Mouse (Mus musculus): Measurements from ENCODE around the gene Trip12. TPM values are rescaled to one million over a fixed set of nuclear protein-coding genes. Genes with fewer than 3 reads are reported as not detected.

The Trip12 gene
- total RNA-seq, 2 experiments from 2014 or later = 233 to 236 TPM

DNA sequence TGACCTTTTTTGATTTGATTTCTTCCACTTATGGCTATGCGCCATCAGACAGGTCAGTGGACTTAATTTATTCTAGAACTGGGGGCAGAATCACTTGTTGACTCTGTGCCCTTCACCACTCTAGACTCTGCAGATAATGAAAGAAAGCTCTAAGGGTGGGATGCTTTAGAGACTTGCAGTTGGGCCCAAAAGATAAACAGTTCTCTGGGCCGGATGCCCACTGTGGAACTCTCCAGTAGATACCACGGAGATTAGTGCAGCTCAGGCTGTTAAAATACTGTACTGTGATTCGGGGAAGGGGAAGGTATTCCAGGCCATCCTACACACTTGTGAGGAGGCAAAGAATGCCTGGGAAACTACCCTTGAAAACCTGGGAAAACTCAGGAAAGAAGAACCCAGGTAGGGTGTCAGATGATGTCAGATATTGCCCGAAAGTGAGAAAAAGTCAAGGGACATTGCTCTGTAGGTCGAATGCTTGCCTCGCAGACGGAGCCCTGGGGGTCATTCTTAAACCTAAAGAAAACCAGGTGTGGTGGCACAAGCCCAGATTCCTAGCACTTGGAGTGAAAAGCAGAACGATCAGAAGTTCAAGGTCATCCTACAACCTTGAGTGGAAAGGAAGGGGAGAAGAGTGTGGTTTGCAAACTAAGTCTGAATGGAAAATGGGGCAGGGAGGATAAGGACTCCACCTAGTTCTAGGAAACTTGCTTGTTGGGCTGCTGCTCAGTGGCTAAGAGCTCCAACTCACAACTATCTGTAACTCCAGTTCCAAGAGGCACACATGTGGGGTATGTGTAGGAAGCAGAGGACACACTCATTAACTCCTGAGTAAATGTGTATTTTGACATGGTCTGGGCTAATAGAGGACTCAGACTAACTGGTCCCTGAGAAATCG lies 20.3 kb upstream of the Trip12 start:
- no peak for DNase-seq
- intact Hi-C loops (cut with DNase I) = no loop called here

GRCm38 (mm10) chr1:84859597-84859996 lies 19.3 kb upstream of the Trip12 start:
- intact Hi-C loops (cut with DNase I) = no loop called here

DNA sequence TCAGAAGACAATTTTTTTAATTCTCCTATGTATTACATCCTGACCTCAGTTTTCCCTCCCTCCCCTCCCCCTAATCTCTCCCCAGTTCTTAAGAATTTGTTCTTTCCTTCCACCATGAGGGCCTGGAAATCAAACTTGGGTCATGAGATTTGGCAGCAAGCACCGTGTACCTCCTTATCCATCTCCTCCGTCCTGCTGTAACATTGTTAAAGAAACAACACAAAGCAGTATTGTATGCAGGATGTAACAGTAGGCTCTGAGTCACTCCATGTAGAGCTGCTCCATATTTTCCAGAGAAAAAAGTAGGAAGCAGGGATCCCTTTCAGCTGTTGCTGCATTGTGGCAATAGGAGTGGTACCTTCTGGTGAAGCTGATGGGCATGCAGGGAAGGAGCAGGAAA lies 15.4 kb upstream of the Trip12 start:
- intact Hi-C loops (cut with DNase I) = no loop called here

More at GRCm38 (mm10) chr1:84859597-84859996, 19.3 kb upstream of the Trip12 start:
- DNase-seq = no peak

GRCm38 (mm10) chr1:84854966-84855365 lies 14.7 kb upstream of the Trip12 start:
- intact Hi-C loops (cut with DNase I) = no loop called here

More for the DNA sequence above, 15.4 kb upstream of the Trip12 start:
- DNase-seq = no peak

DNA sequence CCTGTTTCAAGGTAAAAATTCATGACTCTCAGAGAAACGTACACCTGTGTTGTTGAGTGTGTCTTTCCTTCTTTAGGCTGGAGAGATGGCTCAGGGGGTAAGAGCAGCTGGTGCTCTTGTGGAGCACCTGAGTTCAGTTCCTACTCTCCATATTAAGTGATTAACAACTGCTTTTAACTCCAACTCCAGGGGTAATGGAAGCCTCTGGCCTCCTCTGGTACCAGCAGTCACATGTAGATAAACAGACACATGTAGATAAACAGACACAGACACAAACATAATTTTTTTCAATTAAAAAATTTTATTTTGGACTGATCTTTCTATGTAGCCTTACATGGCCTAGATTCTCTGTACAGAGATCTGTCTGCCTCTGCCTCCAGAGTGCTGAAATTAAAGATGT lies 13.4 kb upstream of the Trip12 start:
- no peak for DNase-seq

More at GRCm38 (mm10) chr1:84854966-84855365, 14.7 kb upstream of the Trip12 start:
- no peak for DNase-seq

DNA sequence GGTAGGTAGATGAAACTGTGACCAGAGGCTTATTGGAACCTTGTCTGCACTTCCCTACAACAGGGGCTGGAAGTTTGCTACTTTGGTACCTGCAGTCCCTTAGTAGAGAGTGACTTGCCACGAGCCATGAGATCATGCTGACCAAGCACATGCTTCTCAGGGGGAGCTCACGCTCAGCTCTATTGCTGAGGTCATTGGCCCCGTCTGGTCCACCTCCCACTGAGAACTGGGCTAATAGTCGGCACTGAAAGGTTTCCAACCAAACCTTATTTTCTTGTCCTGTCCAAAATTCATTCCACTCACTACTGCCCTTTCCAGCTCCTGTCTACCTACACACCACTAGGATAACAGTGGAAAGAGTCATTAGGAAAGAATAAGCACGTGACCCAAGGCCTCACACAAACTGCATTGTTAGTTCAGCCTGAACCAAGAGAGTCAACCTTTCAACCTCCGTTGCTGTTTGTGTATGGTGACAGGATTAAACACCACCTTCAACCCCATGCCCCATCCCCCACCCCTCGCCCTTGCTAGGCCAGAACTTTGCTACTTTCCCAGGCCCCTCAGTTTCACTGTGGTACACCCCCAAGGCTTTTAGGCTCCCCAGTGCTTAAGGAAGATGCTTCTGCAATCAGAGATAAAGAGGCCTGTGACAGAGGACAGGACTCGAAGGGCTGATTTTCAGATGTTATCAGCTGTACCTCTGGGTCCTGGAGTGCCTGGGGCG lies 11.4 kb upstream of the Trip12 start:
- intact Hi-C loops (cut with DNase I) = no loop called here

More for the DNA sequence above, 13.4 kb upstream of the Trip12 start:
- intact Hi-C loops (cut with DNase I) = no loop called here

GRCm38 (mm10) chr1:84850471-84850870 lies 10.2 kb upstream of the Trip12 start:
- intact Hi-C loops (cut with DNase I) = no loop called here
- DNase-seq = no peak

More for the DNA sequence above, 11.4 kb upstream of the Trip12 start:
- DNase-seq = no peak

GRCm38 (mm10) chr1:84849804-84850203 lies 9.5 kb upstream of the Trip12 start:
- intact Hi-C loops (cut with DNase I) = no loop called here
- DNase-seq = no peak

DNA sequence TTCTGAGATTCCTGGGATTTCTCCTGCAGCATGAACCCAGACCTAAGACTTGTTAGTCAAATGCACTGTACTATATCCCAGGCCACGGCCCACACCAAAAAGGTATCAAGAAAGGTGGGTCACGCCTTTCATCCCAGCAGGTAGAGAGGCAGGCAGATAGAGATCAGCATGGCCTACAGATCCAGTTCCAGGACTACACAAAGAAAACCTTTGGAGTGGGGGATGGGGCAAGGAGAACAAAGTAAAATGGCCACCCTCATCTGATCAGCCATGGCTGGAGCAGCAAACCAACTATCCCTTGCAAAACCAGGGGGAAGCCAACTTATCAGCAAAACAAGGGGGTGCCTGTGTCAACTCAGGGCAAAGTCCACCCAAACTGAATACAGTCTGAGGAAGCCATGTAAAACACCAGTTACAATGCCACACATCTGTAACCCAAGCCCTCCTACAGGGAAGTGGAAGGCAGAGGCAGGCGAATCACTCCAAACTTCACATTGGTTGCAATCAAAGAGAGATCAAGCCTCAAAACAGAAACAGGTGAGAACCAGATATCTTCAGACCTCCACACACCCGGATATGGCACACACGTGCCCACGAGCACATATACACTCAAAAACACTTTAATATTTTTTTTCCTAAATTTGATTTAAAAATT lies 8.6 kb upstream of the Trip12 start:
- no peak for DNase-seq
- intact Hi-C loops (cut with DNase I) = no loop called here

DNA sequence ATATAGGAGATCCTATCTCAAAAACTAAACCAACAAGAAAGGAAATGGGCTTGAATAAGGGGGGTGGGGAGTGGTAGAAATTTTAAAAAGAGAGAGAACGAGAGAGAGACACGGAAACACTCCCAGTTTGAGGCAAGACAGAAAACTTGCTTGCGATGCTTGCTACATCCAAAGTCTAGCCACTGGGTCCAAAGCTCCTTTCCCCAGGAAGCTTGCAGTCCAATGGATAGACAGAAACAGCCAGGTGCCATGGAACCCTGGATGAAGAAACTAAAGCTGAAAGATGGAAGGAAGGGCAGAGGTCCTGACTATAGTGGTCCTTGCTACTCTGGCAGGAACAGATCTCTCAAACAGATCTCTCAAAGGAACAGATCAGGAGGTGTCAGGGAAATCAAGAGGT lies 8.0 kb upstream of the Trip12 start:
- intact Hi-C loops (cut with DNase I) = no loop called here
- DNase-seq = no peak

GRCm38 (mm10) chr1:84847698-84848097 lies 7.4 kb upstream of the Trip12 start:
- no peak for DNase-seq

DNA sequence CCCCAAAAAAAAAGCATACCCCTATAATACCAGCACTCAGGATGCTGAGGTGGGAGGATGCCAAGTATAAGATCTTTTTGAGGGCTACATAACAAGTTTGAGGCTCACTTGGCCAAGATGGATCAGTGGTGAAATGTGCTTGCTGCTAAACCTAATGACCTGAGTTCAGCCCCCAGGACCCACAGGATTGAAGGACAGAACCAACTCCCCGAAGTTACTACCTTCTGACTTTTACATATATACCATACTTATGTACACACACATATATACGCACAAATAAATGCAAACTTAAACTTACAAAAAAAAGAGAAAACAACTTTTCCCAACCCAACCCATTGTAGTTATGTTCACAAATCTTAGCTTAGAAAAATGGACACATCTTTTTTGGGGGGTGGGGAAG lies 3.0 kb upstream of the Trip12 start:
- DNase-seq = no peak
- intact Hi-C loops (cut with DNase I) = no loop called here

More at GRCm38 (mm10) chr1:84847698-84848097, 7.4 kb upstream of the Trip12 start:
- intact Hi-C loops (cut with DNase I) = no loop called here

GRCm38 (mm10) chr1:84841061-84841460 lies 745 bp upstream of the Trip12 start:
- DNase-seq = no peak
- intact Hi-C loops (cut with DNase I) = no loop called here

DNA sequence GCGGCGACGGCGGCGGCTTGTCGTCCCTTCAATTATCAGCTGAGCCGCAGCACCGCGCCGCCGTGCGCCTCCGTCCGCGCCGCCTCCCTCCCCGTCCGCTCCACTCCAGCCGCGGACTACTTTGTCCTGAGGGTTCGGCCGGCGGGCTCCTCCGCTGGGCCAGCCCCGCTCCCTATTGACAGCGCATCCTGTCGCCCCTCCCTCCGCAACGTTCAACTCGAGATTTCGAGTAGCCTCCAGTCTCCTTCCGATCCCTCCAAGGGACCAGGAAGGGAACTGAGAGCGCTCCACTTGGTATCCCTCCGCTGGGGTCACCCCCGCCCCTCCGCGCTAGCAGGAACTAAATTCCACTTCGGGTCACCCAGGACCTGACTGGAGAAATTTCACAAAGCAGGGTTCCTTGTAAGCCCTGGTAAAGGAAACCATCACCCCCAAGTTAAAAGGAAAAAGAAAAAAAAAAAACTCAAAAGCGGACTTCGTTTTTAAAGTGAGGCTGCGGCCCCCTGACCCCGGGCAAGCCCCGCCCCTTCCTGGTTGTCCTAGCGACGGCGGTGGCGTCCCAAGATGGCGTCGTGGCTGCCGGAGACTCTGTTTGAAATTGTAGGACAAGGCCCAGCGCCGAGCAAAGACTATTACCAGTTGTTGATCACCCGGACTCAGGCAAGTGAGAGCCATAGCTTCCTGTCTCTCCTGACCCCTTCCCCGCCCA lies 853 bp downstream of the Trip12 start, which contains the start of gene Fbxo36:
TSS of gene Fbxo36 (plus strand) at position 533 of the 709 bp plus-strand sequence.
- intact Hi-C loops (cut with DNase I) = loop anchor here (5.0 kb wide), 3 partner anchors 47 to 107 kb away; no protein-coding TSS in a partner anchor
- peak; percentile 96 for DNase-seq

GRCm38 (mm10) chr1:84838621-84839151 lies 1.6 kb downstream of the Trip12 start:
- peak; percentile 75 to 79 for DNase-seq
- intact Hi-C loops (cut with DNase I) = loop anchor here (5.0 kb wide), 3 partner anchors 46 to 106 kb away; no protein-coding TSS in a partner anchor

- intact Hi-C loops (cut with DNase I) = loop anchor here (5.0 kb wide), 3 partner anchors 46 to 106 kb away; no protein-coding TSS in a partner anchor
Measured at GRCm38 (mm10) chr1:84838156-84838555, 2.2 kb downstream of the Trip12 start.

DNA sequence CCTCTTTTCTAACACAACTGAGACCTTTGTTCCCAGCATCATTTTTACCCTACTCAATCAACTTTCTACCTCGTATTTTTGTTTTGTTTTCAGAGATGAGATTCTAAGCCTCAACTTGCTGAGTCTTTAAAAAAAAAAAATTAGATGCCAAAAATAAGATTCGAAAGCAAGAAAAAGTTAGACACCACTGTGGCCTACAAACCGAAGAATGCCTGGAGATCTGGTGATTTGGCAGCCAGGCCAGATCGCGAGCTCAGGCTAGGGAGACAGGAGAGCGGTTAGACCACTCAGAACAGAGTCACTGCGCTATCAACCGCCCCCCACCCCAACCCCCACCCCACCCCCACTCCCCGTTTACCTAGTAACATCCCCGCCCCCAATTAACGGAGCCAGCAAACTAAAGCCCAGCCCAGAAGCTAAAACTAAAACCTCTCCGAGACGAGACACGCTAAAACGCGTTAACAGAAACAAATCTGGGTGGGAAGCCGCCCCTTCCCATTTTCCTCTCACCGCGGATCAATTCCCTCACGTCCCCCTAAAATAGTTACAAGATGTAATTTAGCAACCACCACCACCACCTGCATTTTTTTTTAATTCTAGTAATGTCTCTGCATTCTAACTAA lies 2.7 kb downstream of the Trip12 start:
- intact Hi-C loops (cut with DNase I) = loop anchor here (5.0 kb wide), 3 partner anchors 45 to 105 kb away; no protein-coding TSS in a partner anchor
- no peak for DNase-seq

More at GRCm38 (mm10) chr1:84838156-84838555, 2.2 kb downstream of the Trip12 start:
- DNase-seq = no peak

DNA sequence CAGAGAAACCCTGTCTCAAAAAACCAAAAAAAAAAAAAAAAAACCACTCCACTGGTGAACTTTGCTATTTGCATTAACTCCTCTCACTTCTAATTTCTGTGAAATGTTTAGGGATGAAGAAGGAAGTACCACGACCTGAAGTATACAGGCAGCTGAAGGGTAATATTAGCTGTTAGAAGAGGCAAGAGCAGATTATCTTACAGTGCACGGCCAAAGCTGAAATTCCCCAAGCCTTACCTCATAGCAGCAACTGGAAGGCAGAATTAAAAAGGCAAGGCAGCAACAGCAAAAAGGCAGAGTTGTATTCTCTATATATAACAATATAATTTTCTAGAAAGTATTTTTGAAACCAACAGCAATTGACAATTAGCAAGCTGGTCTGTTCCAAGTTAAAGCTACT lies 15.2 kb downstream of the Trip12 start:
- DNase-seq = peak; percentile 33 to 42
- intact Hi-C loops (cut with DNase I) = no loop called here

- DNase-seq = no peak
- intact Hi-C loops (cut with DNase I) = no loop called here
Measured at GRCm38 (mm10) chr1:84817596-84817995, 22.7 kb downstream of the Trip12 start.

Measured in heart, postnatal 10 days (tissue).